Mouse (Mus musculus) MEL (cell line): Measurements from ENCODE around the gene T.

Experiments
- CHD2 ChIP-seq: IDR thresholded peaks from 2 replicates; pipeline ENCODE4 v1.6.1; 2011; ENCODE audit warnings: low read length, improper control_type of control experiment
- CTCF ChIP-seq, 3 experiments: IDR thresholded peaks in 2 of 3; conservative IDR thresholded peaks in 1 of 3; 2 replicates each; pipeline ENCODE4 v1.5.1; 2011 to 2012; ENCODE audit warnings: low read length in 3 of 3, low read depth in 2 of 3, mild to moderate bottlenecking in 2 of 3, improper control_type of control experiment in 1 of 3, inconsistent platforms in 1 of 3, mixed read lengths in 1 of 3, moderate library complexity in 1 of 3; ENCODE audit not compliant: control insufficient read depth in 1 of 3, insufficient read depth in 1 of 3, poor library complexity in 1 of 3, severe bottlenecking in 1 of 3
- E2F4 ChIP-seq: IDR thresholded peaks from 2 replicates; pipeline ENCODE4 v1.6.1; 2011; ENCODE audit warnings: low read depth, low read length, improper control_type of control experiment, borderline replicate concordance
- ETS1 ChIP-seq: IDR thresholded peaks from 2 replicates; pipeline ENCODE4 v1.6.1; 2012; ENCODE audit warnings: low read depth, mild to moderate bottlenecking, inconsistent platforms, low read length, improper control_type of control experiment, moderate library complexity
- POLR2A ChIP-seq, 2 experiments: IDR thresholded peaks; 2 replicates each; pipeline ENCODE4 v1.6.1; 2011 to 2012; ENCODE audit warnings: low read length in 2 of 2, mild to moderate bottlenecking in 2 of 2, control low read depth in 1 of 2, improper control_type of control experiment in 1 of 2, low read depth in 1 of 2, moderate library complexity in 1 of 2; ENCODE audit not compliant: control insufficient read depth in 1 of 2, insufficient read depth in 1 of 2, poor library complexity in 1 of 2
- TCF12 ChIP-seq: IDR thresholded peaks from 2 replicates; pipeline ENCODE4 v1.6.1; 2014; ENCODE audit warnings: low read depth, mild to moderate bottlenecking, inconsistent platforms, low read length, improper control_type of control experiment, moderate library complexity

GRCm38 (mm10) chr17:8463482-8464128 is 29.4 kb downstream of the T start:
- TF ChIP-seq ETS1 (no peak), CTCF (IDR thresholded peaks at IDR 0.05 in 2 of 3, conservative IDR thresholded peaks at IDR 0.05 in 1 of 3; ENCODE audit: control insufficient read depth in 1 of 3, insufficient read depth in 1 of 3, low read depth in 2 of 3, low read length in 3 of 3, poor library complexity in 1 of 3, severe bottlenecking in 1 of 3) (peak; percentile 86 to 93 (median 90)), TCF12 (no peak), E2F4 (no peak), CHD2 (no peak), POLR2A (IDR thresholded peaks at IDR 0.05; ENCODE audit: control insufficient read depth in 1 of 2, insufficient read depth in 1 of 2, low read depth in 1 of 2, low read length in 2 of 2, poor library complexity in 1 of 2) (no peak)
